ENCODE assay signal across 13 mouse cellular contexts in genomic region chr11:5192084-5192516, GRCm38 (mm10). TPM values are rescaled to one million over a fixed set of nuclear protein-coding genes. Genes with fewer than 3 reads are reported as not detected.
DNase-seq lines count a peak whose midpoint lies in the region; ATAC-seq and TF ChIP-seq lines count a peak whose summit lies in the region.
"Had no signal": no experiment of that assay in that cellular context is flagged by ENCODE, and none has a peak within 500 bp of the region (broad histone marks: within the 10 kb centered on the region; RNA-seq: fewer than 3 reads in every experiment).

No protein-coding gene starts in this region.

- no peak overlapping the region for H3K27ac ChIP-seq in intestine, embryonic 15.5 days
- no peak overlapping the region for H3K27ac ChIP-seq in intestine, postnatal 0 days (ENCODE audit: low read depth, low read length)
- peak overlapping the region; percentile 18; the same call in 1 of the 2 replicates for H3K27ac ChIP-seq in embryonic facial prominence, embryonic 14.5 days (replicated peaks; ENCODE audit: low read depth, low read length)
- peak overlapping the region; percentile 46 for H3K27ac ChIP-seq in heart, embryonic 11.5 days (ENCODE audit: low read depth, low read length)
- H3K27ac ChIP-seq in limb, embryonic 15.5 days, result peak overlapping the region; percentile 47; the same call in 1 of the 2 replicates
- no peak overlapping the region for H3K27ac ChIP-seq in hindbrain, embryonic 11.5 days (ENCODE audit: low read depth, low read length)

- no peak overlapping the region for H3K4me3 ChIP-seq in intestine, embryonic 15.5 days (replicated peaks)
- H3K4me3 ChIP-seq in intestine, postnatal 0 days (ENCODE audit: low read depth, low read length), result no peak overlapping the region
- H3K4me3 ChIP-seq in embryonic facial prominence, embryonic 14.5 days (ENCODE audit: low read depth, low read length), result no peak overlapping the region
- H3K4me3 ChIP-seq in heart, embryonic 11.5 days (ENCODE audit: low read depth, low read length), result no peak overlapping the region
- no peak overlapping the region for H3K4me3 ChIP-seq in limb, embryonic 15.5 days
- H3K4me3 ChIP-seq in hindbrain, embryonic 11.5 days (ENCODE audit: low read depth, low read length), result no peak overlapping the region
- H3K4me3 ChIP-seq: erythroblast, embryonic 14.5 days; megakaryocyte, embryonic 14.5 days had no signal

- 39% methylated on average over 9 of the region's 9 CpGs for WGBS in intestine, embryonic 15.5 days
- WGBS in intestine, postnatal 0 days, result 46% methylated on average over 9 of the region's 9 CpGs
- WGBS in embryonic facial prominence, embryonic 14.5 days, result 60% methylated on average over 9 of the region's 9 CpGs
- 29% methylated on average over 9 of the region's 9 CpGs for WGBS in heart, embryonic 11.5 days (ENCODE audit: insufficient replicate concordance)
- 53% methylated on average over 9 of the region's 9 CpGs for WGBS in limb, embryonic 15.5 days
- WGBS in hindbrain, embryonic 11.5 days, result 63% methylated on average over 9 of the region's 9 CpGs

- no peak overlapping the region for H3K9ac ChIP-seq in intestine, embryonic 15.5 days
- no peak overlapping the region for H3K9ac ChIP-seq in intestine, postnatal 0 days (ENCODE audit: low read depth, low read length)
- no peak overlapping the region for H3K9ac ChIP-seq in embryonic facial prominence, embryonic 14.5 days (ENCODE audit: low read depth, low read length)
- peak overlapping the region; percentile 53; the same call in 1 of the 2 replicates for H3K9ac ChIP-seq in heart, embryonic 11.5 days (ENCODE audit: low read depth, low read length)
- no peak overlapping the region for H3K9ac ChIP-seq in limb, embryonic 15.5 days
- H3K9ac ChIP-seq in hindbrain, embryonic 11.5 days (ENCODE audit: low read depth, low read length), result no peak overlapping the region

- no peak overlapping the region for H3K4me2 ChIP-seq in intestine, embryonic 15.5 days (replicated peaks)
- no peak overlapping the region for H3K4me2 ChIP-seq in intestine, postnatal 0 days (replicated peaks; ENCODE audit: low read depth)
- H3K4me2 ChIP-seq in embryonic facial prominence, embryonic 14.5 days (ENCODE audit: low read depth, low read length), result no peak overlapping the region
- H3K4me2 ChIP-seq in heart, embryonic 11.5 days, result no peak overlapping the region
- H3K4me2 ChIP-seq in limb, embryonic 15.5 days, result no peak overlapping the region
- no peak overlapping the region for H3K4me2 ChIP-seq in hindbrain, embryonic 11.5 days (replicated peaks; ENCODE audit: low read depth, low read length)

- DNase-seq in embryonic facial prominence, embryonic 14.5 days (ENCODE audit: low spot score), result no peak
- DNase-seq in hindbrain, embryonic 11.5 days (ENCODE audit: low spot score), result no peak
- DNase-seq: adrenal gland, postnatal 36 days; B cell, adult 2 months; kidney, postnatal 25 days had no signal

- no peak for TF ChIP-seq CTCF in intestine, postnatal 0 days (IDR thresholded peaks at IDR 0.05; ENCODE audit: low read depth)

- no peaks in the 10 kb centered on the region for H3K27me3 ChIP-seq in intestine, embryonic 15.5 days (replicated peaks)
- H3K27me3 ChIP-seq in intestine, postnatal 0 days (replicated peaks; ENCODE audit: control insufficient read depth, insufficient read depth, low read length), result no peaks in the 10 kb centered on the region
- no peaks in the 10 kb centered on the region for H3K27me3 ChIP-seq in embryonic facial prominence, embryonic 14.5 days (replicated peaks; ENCODE audit: control insufficient read depth, insufficient read depth, low read length)
- no peaks in the 10 kb centered on the region for H3K27me3 ChIP-seq in heart, embryonic 11.5 days (ENCODE audit: control insufficient read depth, insufficient read depth, low read length)
- H3K27me3 ChIP-seq in limb, embryonic 15.5 days, result no peaks in the 10 kb centered on the region
- H3K27me3 ChIP-seq in hindbrain, embryonic 11.5 days (ENCODE audit: control insufficient read depth, insufficient read depth, low read length), result no peaks in the 10 kb centered on the region

- no peaks in the 10 kb centered on the region for H3K9me3 ChIP-seq in intestine, embryonic 15.5 days
- no peaks in the 10 kb centered on the region for H3K9me3 ChIP-seq in intestine, postnatal 0 days (ENCODE audit: control insufficient read depth)
- no peaks in the 10 kb centered on the region for H3K9me3 ChIP-seq in embryonic facial prominence, embryonic 14.5 days (ENCODE audit: control insufficient read depth, low read length)
- H3K9me3 ChIP-seq in heart, embryonic 11.5 days (replicated peaks; ENCODE audit: control insufficient read depth, low read length), result no peaks in the 10 kb centered on the region
- H3K9me3 ChIP-seq in limb, embryonic 15.5 days, result no peaks in the 10 kb centered on the region
- no peaks in the 10 kb centered on the region for H3K9me3 ChIP-seq in hindbrain, embryonic 11.5 days (ENCODE audit: control insufficient read depth, low read length)
- H3K9me3 ChIP-seq: megakaryocyte, embryonic 14.5 days had no signal

- ATAC-seq in intestine, embryonic 15.5 days, result 0 out of 2 replicates have a peak, but pooled peaks have one; percentile 28
- no peak for ATAC-seq in intestine, postnatal 0 days
- peak; percentile 23; the same call in 1 of the 2 replicates for ATAC-seq in embryonic facial prominence, embryonic 14.5 days (ENCODE audit: low read depth)
- peak; percentile 23; the same call in 1 of the 2 replicates for ATAC-seq in heart, embryonic 11.5 days (replicated peaks; ENCODE audit: insufficient number of reproducible peaks, low FRiP score, low TSS enrichment)
- ATAC-seq in limb, embryonic 15.5 days (ENCODE audit: insufficient number of reproducible peaks, low FRiP score, low TSS enrichment, low read depth), result no peak
- ATAC-seq in megakaryocyte progenitor cell, adult 5-6 weeks (replicated peaks; ENCODE audit: poor library complexity), result no peak
- ATAC-seq in erythroblast, adult 5-6 weeks (replicated peaks; ENCODE audit: low FRiP score, poor library complexity, severe bottlenecking), result no peak
- ATAC-seq in hindbrain, embryonic 11.5 days (ENCODE audit: low FRiP score), result no peak

- peaks cover 6% of the 10 kb centered on the region; the same call in 1 of the 2 replicates for H3K36me3 ChIP-seq in intestine, embryonic 15.5 days
- peaks cover 31% of the 10 kb centered on the region for H3K36me3 ChIP-seq in intestine, postnatal 0 days (ENCODE audit: control insufficient read depth, insufficient read depth)
- H3K36me3 ChIP-seq in embryonic facial prominence, embryonic 14.5 days (ENCODE audit: control insufficient read depth, insufficient read depth, low read length), result peaks cover 26% of the 10 kb centered on the region
- H3K36me3 ChIP-seq in heart, embryonic 11.5 days (ENCODE audit: control insufficient read depth, insufficient read depth, low read length), result peaks cover 3% of the 10 kb centered on the region
- H3K36me3 ChIP-seq in limb, embryonic 15.5 days, result peaks cover 38% of the 10 kb centered on the region
- H3K36me3 ChIP-seq in hindbrain, embryonic 11.5 days (ENCODE audit: control insufficient read depth, insufficient read depth, low read length), result no peaks in the 10 kb centered on the region

- H3K4me1 ChIP-seq in intestine, embryonic 15.5 days (replicated peaks), result peaks cover 10% of the 10 kb centered on the region
- H3K4me1 ChIP-seq in intestine, postnatal 0 days (replicated peaks; ENCODE audit: control insufficient read depth, insufficient read depth, low read length), result no peaks in the 10 kb centered on the region
- 0 out of 2 replicates have a peak, but pooled peaks cover 4% of the 10 kb centered on the region for H3K4me1 ChIP-seq in embryonic facial prominence, embryonic 14.5 days (ENCODE audit: control insufficient read depth, insufficient read depth, low read length)
- H3K4me1 ChIP-seq in heart, embryonic 11.5 days (ENCODE audit: control insufficient read depth, insufficient read depth, low read length), result peaks cover 47% of the 10 kb centered on the region
- peaks cover 10% of the 10 kb centered on the region for H3K4me1 ChIP-seq in limb, embryonic 15.5 days
- H3K4me1 ChIP-seq in hindbrain, embryonic 11.5 days (replicated peaks; ENCODE audit: control insufficient read depth, insufficient read depth, low read length), result no peaks in the 10 kb centered on the region; the same call in 1 of the 2 replicates

RNA-seq across cellular contexts. Expression of gene Emid1, which starts 40.0 kb away (rescaled TPM):
- polyA plus RNA-seq in intestine, embryonic 15.5 days (2015; fragmentation: Nextera tagmentation; extraction: Ambion mirVana), result 94.4 and 105 TPM in 2 replicates
- 47.9 and 56.4 TPM in 2 replicates for polyA plus RNA-seq in intestine, postnatal 0 days (2015; fragmentation: Nextera tagmentation; extraction: Ambion mirVana)
- 38.0 and 41.9 TPM in 2 replicates for polyA plus RNA-seq in embryonic facial prominence, embryonic 14.5 days (2014; fragmentation: Nextera tagmentation; extraction: Ambion mirVana)
- 6.8 and 8.6 TPM in 2 replicates for polyA plus RNA-seq in heart, embryonic 11.5 days (2014; fragmentation: Nextera tagmentation; extraction: Ambion mirVana)
- polyA plus RNA-seq in limb, embryonic 15.5 days (2015; fragmentation: Nextera tagmentation; extraction: Ambion mirVana), result 39.1 and 41.0 TPM in 2 replicates
- total RNA-seq in megakaryocyte progenitor cell, adult 5-6 weeks (2015), result 3.5 and 5.5 TPM in 2 replicates
- total RNA-seq in megakaryocyte progenitor cell, adult 5-6 weeks (2017), result 5.2 and 5.5 TPM in 2 replicates
- 1.0 TPM in 1 of 2 replicates, not detected in the other for total RNA-seq in erythroblast, adult 5-6 weeks (2015; ENCODE audit: low replicate concordance)
- total RNA-seq in erythroblast, adult 5-6 weeks (2017; ENCODE audit: low replicate concordance), result 0.26 and 0.42 TPM in 2 replicates
- 19.2 and 22.7 TPM in 2 replicates for polyA plus RNA-seq in hindbrain, embryonic 11.5 days (2014; fragmentation: Nextera tagmentation; extraction: Ambion mirVana)

Comparison
In these comparisons a context has a peak if more than half of its experiments do, and no peak if none do; other contexts are left out.
1. ATAC-seq: peak in intestine, embryonic 15.5 days (single experiment), embryonic facial prominence, embryonic 14.5 days (single experiment) and heart, embryonic 11.5 days (single experiment); none in intestine, postnatal 0 days (single experiment), limb, embryonic 15.5 days (single experiment), megakaryocyte progenitor cell, adult 5-6 weeks (single experiment), erythroblast, adult 5-6 weeks (single experiment) and hindbrain, embryonic 11.5 days (single experiment).
2. H3K27ac ChIP-seq: peak in embryonic facial prominence, embryonic 14.5 days (single experiment), heart, embryonic 11.5 days (single experiment) and limb, embryonic 15.5 days (single experiment); none in intestine, embryonic 15.5 days (single experiment), intestine, postnatal 0 days (single experiment) and hindbrain, embryonic 11.5 days (single experiment).